In the genomic region with DNA sequence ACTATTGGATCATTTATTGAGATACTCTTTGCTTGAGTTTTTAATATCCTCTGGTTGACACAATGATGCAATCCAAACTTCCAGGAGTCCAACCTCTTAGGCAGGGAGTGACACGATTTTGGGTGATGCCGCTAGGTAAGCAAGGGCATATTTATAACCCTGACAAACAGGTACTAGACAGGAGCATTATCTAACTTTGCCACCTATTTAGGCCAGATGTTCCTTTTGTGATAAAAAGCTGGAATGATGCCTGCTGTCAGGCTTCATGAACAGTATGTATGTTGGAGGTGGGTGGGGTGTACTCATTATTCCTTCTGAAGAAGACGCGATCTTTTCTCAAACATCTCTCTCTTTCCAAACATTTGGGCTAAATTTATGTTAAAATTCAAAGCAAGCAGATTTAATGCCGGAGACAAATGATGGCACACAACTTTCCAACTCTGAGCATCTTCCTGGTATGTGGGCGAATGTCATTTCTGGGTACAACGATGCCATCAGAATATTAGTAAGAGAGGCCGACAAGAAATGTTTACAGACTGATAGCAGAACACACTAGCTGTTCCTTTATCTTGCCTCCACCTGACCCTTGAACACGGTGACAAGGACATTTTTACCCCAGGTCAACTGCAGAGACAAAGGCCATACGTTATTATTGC, we compare ENCODE assay signal across 8 mouse cellular contexts. TPM values are rescaled to one million over a fixed set of nuclear protein-coding genes. Genes with fewer than 3 reads are reported as not detected.
DNase-seq lines count a peak whose midpoint lies in the region; ATAC-seq and TF ChIP-seq lines count a peak whose summit lies in the region.

No protein-coding gene starts in this region.

- H3K4me2 ChIP-seq in stomach, embryonic 16.5 days (ENCODE audit: low read depth, low read length) = peak overlapping the region; percentile 59

- H3K36me3 ChIP-seq in testis, adult 2 months (ENCODE audit: control insufficient read depth, insufficient read depth, low read length) = no peaks in the 10 kb centered on the region
- no peaks in the 10 kb centered on the region for H3K36me3 ChIP-seq in stomach, embryonic 16.5 days (ENCODE audit: control insufficient read depth, insufficient read depth, low read length)

- peak overlapping the region; percentile 98 for H3K9ac ChIP-seq in stomach, embryonic 16.5 days (ENCODE audit: low read length)

- ATAC-seq in CD4-positive, CD25-positive, alpha-beta regulatory T cell, adult 4 months = no peak
- ATAC-seq in stomach, embryonic 16.5 days (ENCODE audit: insufficient read depth, low FRiP score) = no peak

- peak overlapping the region; percentile 97; the same call in 1 of the 2 replicates for H3K4me3 ChIP-seq in testis, adult 2 months (ENCODE audit: control insufficient read depth, low read depth, low read length)
- peak overlapping the region; percentile 78 for H3K4me3 ChIP-seq in stomach, embryonic 16.5 days (replicated peaks; ENCODE audit: low read length)

- TF ChIP-seq POLR2A in testis, adult 2 months (IDR thresholded peaks at IDR 0.05; ENCODE audit: control insufficient read depth, low read depth, low read length) = no peak

- TF ChIP-seq CTCF in testis, adult 2 months (IDR thresholded peaks at IDR 0.05; ENCODE audit: control insufficient read depth, insufficient read depth, insufficient replicate concordance, low read depth, low read length) = no peak

- no peaks in the 10 kb centered on the region for H3K27me3 ChIP-seq in testis, adult 2 months (ENCODE audit: control insufficient read depth, insufficient read depth, low read length)
- H3K27me3 ChIP-seq in stomach, embryonic 16.5 days (ENCODE audit: control insufficient read depth, insufficient read depth, low read length) = no peaks in the 10 kb centered on the region

- peaks cover 5% of the 10 kb centered on the region for H3K4me1 ChIP-seq in testis, adult 2 months (ENCODE audit: control insufficient read depth, insufficient read depth, low read length)
- H3K4me1 ChIP-seq in stomach, embryonic 16.5 days (ENCODE audit: control insufficient read depth, insufficient read depth, low read length) = peaks cover 28% of the 10 kb centered on the region

- peak overlapping the region; percentile 97 for H3K27ac ChIP-seq in testis, adult 2 months (ENCODE audit: control insufficient read depth, insufficient read depth, low read depth, low read length)
- H3K27ac ChIP-seq in stomach, embryonic 16.5 days (ENCODE audit: low read length) = peak overlapping the region; percentile 90

- 49% methylated on average over 10 of the region's 10 CpGs for WGBS in stomach, embryonic 16.5 days

- DNase-seq in CD4-positive, CD25-positive, alpha-beta regulatory T cell, adult 2 months (ENCODE audit: low read depth, low spot score) = peak; percentile 18
- DNase-seq in testis, postnatal 10 days (ENCODE audit: low spot score) = no peak
- peak; percentile 43 for DNase-seq in liver
- DNase-seq in spleen, postnatal 10 days (ENCODE audit: low spot score in 2 of 2) = no peak
- no peak for DNase-seq in gastrocnemius, postnatal 4 days (ENCODE audit: low spot score in 2 of 2)

- H3K9me3 ChIP-seq in stomach, embryonic 16.5 days (replicated peaks; ENCODE audit: control insufficient read depth, low read length) = no peaks in the 10 kb centered on the region

RNA-seq across cellular contexts. Expression of a gene that starts 0.6 kb away (rescaled TPM):
- polyA plus RNA-seq in CD4-positive, CD25-positive, alpha-beta regulatory T cell, adult 4 months (2017; shearing (Covaris generic)) = 100 to 1,000 TPM; 314 to 377 TPM
- 34.2 and 40.7 TPM in 2 replicates for polyA plus RNA-seq in testis, adult 2 months (2012; rRNA removed)
- polyA plus RNA-seq in stomach, embryonic 16.5 days (2015; fragmentation: Nextera tagmentation; extraction: Ambion mirVana) = 185 TPM in 2 replicates
- 100 to 1,000 TPM; 108 to 129 TPM for total RNA-seq in gastrocnemius, postnatal 4 days (2021)

Comparison
In these comparisons a context has a peak if more than half of its experiments do, and no peak if none do; other contexts are left out.
1. DNase-seq: peak in CD4-positive, CD25-positive, alpha-beta regulatory T cell, adult 2 months (single experiment) and liver (single experiment); none in testis, postnatal 10 days (single experiment), spleen, postnatal 10 days (0 of 2) and gastrocnemius, postnatal 4 days (0 of 2).